Mouse (Mus musculus) cerebellum, adult (tissue): ENCODE measurements at regions not wholly inside any gene's neighbourhood (a gene's known extent, or its start where the extent isn't known, plus 50 kb on each side); places are given as distances from the start of the nearest gene placed in this dataset.
"Not testable (repeated sequence)": the region's sequence is repeated elsewhere in the genome, so short reads cannot be mapped to it uniquely, and the experiment has no call there.

Experiments
- ATAC-seq: cut with Nextera tagmentation; 2 replicates; pipeline ENCODE4 v1.9.2; 2017; ENCODE audit warnings: mild to moderate bottlenecking, moderate library complexity, mixed read lengths; ENCODE audit not compliant: insufficient number of reproducible peaks, low FRiP score, low TSS enrichment

GRCm38 (mm10) chr13:97380366-97380765 lies 139.5 kb downstream of the Enc1 start:
- no peak for ATAC-seq

GRCm38 (mm10) chr13:97376232-97376523 lies 135.3 kb downstream of the Enc1 start:
- no peak for ATAC-seq

GRCm38 (mm10) chr13:97375501-97376231 lies 134.8 kb downstream of the Enc1 start:
- no peak for ATAC-seq

- no peak for ATAC-seq
These were observed 131.4 kb downstream of the Enc1 start for GRCm38 (mm10) chr13:97372348-97372747.

GRCm38 (mm10) chr13:97371200-97371599 lies 130.3 kb downstream of the Enc1 start:
- ATAC-seq = no peak

GRCm38 (mm10) chr13:97366723-97367122 lies 125.8 kb downstream of the Enc1 start:
- no peak for ATAC-seq

- ATAC-seq = 0 out of 2 replicates have a peak, but pooled peaks have one; percentile 5
These were observed 124.8 kb downstream of the Enc1 start for GRCm38 (mm10) chr13:97365557-97366244.

- ATAC-seq = no peak
These were observed 124.1 kb downstream of the Enc1 start for GRCm38 (mm10) chr13:97365004-97365403.

GRCm38 (mm10) chr13:97363765-97364164 lies 122.9 kb downstream of the Enc1 start:
- ATAC-seq = no peak

GRCm38 (mm10) chr13:97363214-97363613 lies 122.3 kb downstream of the Enc1 start:
- ATAC-seq = no peak

GRCm38 (mm10) chr13:97360551-97360950 lies 119.6 kb downstream of the Enc1 start:
- no peak for ATAC-seq

- ATAC-seq = no peak
These were observed 117.9 kb downstream of the Enc1 start for GRCm38 (mm10) chr13:97358781-97359305.

GRCm38 (mm10) chr13:97358261-97358660 lies 117.4 kb downstream of the Enc1 start:
- no peak for ATAC-seq

- ATAC-seq = no peak
These were observed 116.3 kb downstream of the Enc1 start for GRCm38 (mm10) chr13:97356923-97357807.

- ATAC-seq = not testable (repeated sequence)
These were observed 114.5 kb downstream of the Enc1 start for GRCm38 (mm10) chr13:97355411-97355810.

- no peak for ATAC-seq
These were observed 106.8 kb downstream of the Enc1 start for GRCm38 (mm10) chr13:97347696-97348095.

GRCm38 (mm10) chr13:97341218-97341889 lies 100.4 kb downstream of the Enc1 start:
- ATAC-seq = no peak

- ATAC-seq = no peak
These were observed 97.0 kb downstream of the Enc1 start for GRCm38 (mm10) chr13:97337954-97338353.

GRCm38 (mm10) chr13:97337296-97337731 lies 96.4 kb downstream of the Enc1 start:
- ATAC-seq = peak; percentile 76
